Mouse (Mus musculus): Measurements from ENCODE around the gene Prss38. TPM values are rescaled to one million over a fixed set of nuclear protein-coding genes. Genes with fewer than 3 reads are reported as not detected.

The Prss38 gene
- polyA plus RNA-seq, 1 experiment from 2014 or later = not detected

DNA sequence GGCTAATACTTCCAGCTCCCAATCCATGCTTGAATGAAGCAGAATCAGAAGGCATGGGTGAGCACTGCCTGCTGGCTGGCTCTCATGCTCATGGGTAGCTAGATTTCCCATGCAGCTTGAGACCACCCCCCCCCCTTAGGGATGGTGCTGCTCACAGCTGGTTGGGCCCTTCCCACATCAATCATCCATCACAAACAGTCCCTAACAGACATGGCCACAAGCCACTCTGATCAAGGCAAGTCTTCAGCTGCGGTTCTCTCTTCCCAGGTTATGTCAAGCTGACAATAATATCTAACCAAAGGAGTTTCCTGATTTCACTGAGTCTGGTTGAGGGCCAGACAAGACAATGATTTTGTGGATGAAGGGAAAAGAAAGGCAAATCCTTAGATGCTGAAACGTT, 25.4 kb upstream of the Prss38 start:
- no peak overlapping the region for H3K9ac ChIP-seq (ENCODE audit: low read length)
- H3K27me3 ChIP-seq (ENCODE audit: control insufficient read depth, insufficient read depth, low read length) = no peaks in the 10 kb centered on the region
- no peak overlapping the region for H3K4me2 ChIP-seq (ENCODE audit: low read depth, low read length)
- no peaks in the 10 kb centered on the region; the same call in 1 of the 2 replicates for H3K36me3 ChIP-seq (ENCODE audit: control insufficient read depth, insufficient read depth)
- H3K27ac ChIP-seq (ENCODE audit: low read length) = no peak overlapping the region
- 73% methylated on average over 2 of the region's 2 CpGs for WGBS
- H3K4me1 ChIP-seq (ENCODE audit: control insufficient read depth, insufficient read depth, low read length) = peaks cover 6% of the 10 kb centered on the region
- H3K9me3 ChIP-seq (replicated peaks; ENCODE audit: control insufficient read depth, low read length) = no peaks in the 10 kb centered on the region
- ATAC-seq (replicated peaks; ENCODE audit: extremely low read depth, insufficient read depth, low FRiP score) = no peak
- no peak overlapping the region for H3K4me3 ChIP-seq (ENCODE audit: low read length)

DNA sequence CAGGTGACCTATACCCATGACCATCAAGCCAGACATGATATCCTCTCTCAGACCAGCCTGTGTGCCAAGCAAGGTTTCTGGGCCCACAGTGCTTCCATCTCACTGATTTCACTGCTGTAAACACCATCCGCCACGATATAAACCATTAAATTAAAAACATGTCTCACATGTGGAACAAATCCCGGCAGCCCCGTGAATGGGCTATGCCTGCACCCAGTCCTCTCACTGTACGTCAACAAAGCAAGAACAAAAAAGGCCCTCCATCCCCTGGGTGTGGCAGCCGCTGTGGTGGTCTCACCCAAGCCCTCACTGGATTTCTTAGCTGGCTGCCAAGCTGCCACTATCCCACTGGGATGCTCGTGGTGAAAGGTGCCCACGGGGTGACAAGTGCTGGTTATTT, 24.4 kb upstream of the Prss38 start:
- H3K4me2 ChIP-seq (ENCODE audit: low read depth, low read length) = no peak overlapping the region
- H3K27me3 ChIP-seq (ENCODE audit: control insufficient read depth, insufficient read depth, low read length) = no peaks in the 10 kb centered on the region
- 0 out of 2 replicates have a peak, but pooled peaks cover 1% of the 10 kb centered on the region for H3K9me3 ChIP-seq (replicated peaks; ENCODE audit: control insufficient read depth, low read length)
- ATAC-seq (replicated peaks; ENCODE audit: extremely low read depth, insufficient read depth, low FRiP score) = no peak
- peaks cover 6% of the 10 kb centered on the region for H3K4me1 ChIP-seq (ENCODE audit: control insufficient read depth, insufficient read depth, low read length)
- no peak overlapping the region for H3K4me3 ChIP-seq (ENCODE audit: low read length)
- 72% methylated on average over 8 of the region's 8 CpGs for WGBS
- no peaks in the 10 kb centered on the region; the same call in 1 of the 2 replicates for H3K36me3 ChIP-seq (ENCODE audit: control insufficient read depth, insufficient read depth)
- no peak overlapping the region for H3K27ac ChIP-seq (ENCODE audit: low read length)
- H3K9ac ChIP-seq (ENCODE audit: low read length) = no peak overlapping the region

DNA sequence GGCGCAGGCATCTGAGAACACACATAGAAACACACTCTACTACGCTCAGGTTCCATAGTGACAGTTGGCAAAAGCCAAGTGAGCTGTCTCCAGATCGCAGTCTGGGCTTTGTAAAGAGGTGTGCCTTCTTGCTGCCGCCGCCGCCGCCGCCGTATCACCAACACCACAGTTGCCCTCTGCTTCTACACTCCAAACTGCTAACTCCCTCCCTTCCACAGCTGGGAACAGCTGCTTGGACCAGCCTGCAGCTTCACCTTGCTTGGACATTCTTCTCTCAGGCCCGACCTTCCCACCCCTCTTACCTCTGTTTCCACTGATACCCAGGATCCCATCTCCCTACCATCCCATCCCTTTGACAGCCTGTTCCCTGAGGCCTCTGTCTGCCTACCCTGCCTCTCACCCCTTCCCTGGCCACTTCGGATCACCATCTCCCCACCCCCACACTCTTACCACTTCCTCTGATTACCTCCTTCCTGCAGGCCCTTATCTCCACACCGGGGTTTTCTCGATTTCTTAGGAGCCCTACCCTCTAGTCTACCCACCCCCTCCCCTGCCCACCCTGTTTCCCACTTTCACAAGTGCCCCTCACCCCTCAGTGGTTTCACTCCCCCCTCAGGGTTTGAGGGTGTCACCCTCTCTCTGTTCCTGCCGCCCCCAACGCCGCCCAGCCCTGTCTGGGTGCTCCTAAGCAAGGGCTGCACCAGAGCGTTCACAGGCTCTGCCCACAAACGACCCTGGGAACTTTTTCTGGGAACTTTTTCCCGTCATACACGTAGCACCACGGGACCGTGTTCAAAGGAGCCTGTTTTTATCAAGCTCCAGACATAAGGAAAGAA, 22.3 kb upstream of the Prss38 start:
- Histone ChIP-seq H3K36me3 (ENCODE audit: control insufficient read depth, insufficient read depth) (no peaks in the 10 kb centered on the region; the same call in 1 of the 2 replicates), H3K4me1 (ENCODE audit: control insufficient read depth, insufficient read depth, low read length) (peaks cover 6% of the 10 kb centered on the region), H3K9me3 (replicated peaks; ENCODE audit: control insufficient read depth, low read length) (0 out of 2 replicates have a peak, but pooled peaks cover 2% of the 10 kb centered on the region), H3K9ac (ENCODE audit: low read length) (peak overlapping the region; percentile 3; the same call in 1 of the 2 replicates), H3K27me3 (ENCODE audit: control insufficient read depth, insufficient read depth, low read length) (no peaks in the 10 kb centered on the region), H3K4me2 (ENCODE audit: low read depth, low read length) (peak overlapping the region; percentile 40), H3K27ac (ENCODE audit: low read length) (peak overlapping the region; percentile 64), H3K4me3 (ENCODE audit: low read length) (no peak overlapping the region; the same call in 1 of the 2 replicates)
- 23% methylated on average over 22 of the region's 22 CpGs for WGBS
- ATAC-seq (replicated peaks; ENCODE audit: extremely low read depth, insufficient read depth, low FRiP score) = peak; percentile 53

DNA sequence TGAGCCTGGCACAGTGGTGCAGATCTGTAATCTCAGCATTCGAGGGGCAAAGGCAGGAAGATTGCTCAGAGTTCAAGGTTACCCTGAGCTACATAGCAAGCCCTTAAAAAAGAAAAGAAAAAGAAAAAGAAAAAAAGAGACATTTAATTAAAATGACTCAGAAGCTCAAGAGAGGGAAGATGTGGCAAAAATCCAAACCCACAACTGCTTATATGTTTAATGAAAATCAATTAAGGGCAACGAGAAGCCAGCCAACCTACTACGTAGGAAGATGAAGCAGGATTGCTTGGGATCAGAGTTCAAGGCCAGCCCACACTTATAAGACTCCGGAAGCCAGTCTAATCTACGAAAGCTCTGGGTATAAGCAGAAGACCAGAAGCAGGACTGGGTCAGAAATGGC, 19.0 kb upstream of the Prss38 start:
- no peak for ATAC-seq (replicated peaks; ENCODE audit: extremely low read depth, insufficient read depth, low FRiP score)
- Histone ChIP-seq H3K9ac (ENCODE audit: low read length) (no peak overlapping the region), H3K27ac (ENCODE audit: low read length) (no peak overlapping the region), H3K4me3 (ENCODE audit: low read length) (no peak overlapping the region), H3K36me3 (ENCODE audit: control insufficient read depth, insufficient read depth) (no peaks in the 10 kb centered on the region), H3K4me2 (ENCODE audit: low read depth, low read length) (no peak overlapping the region), H3K4me1 (ENCODE audit: control insufficient read depth, insufficient read depth, low read length) (peaks cover 6% of the 10 kb centered on the region), H3K9me3 (replicated peaks; ENCODE audit: control insufficient read depth, low read length) (0 out of 2 replicates have a peak, but pooled peaks cover 2% of the 10 kb centered on the region), H3K27me3 (ENCODE audit: control insufficient read depth, insufficient read depth, low read length) (no peaks in the 10 kb centered on the region)
- WGBS = 79% methylated on average over 5 of the region's 5 CpGs

DNA sequence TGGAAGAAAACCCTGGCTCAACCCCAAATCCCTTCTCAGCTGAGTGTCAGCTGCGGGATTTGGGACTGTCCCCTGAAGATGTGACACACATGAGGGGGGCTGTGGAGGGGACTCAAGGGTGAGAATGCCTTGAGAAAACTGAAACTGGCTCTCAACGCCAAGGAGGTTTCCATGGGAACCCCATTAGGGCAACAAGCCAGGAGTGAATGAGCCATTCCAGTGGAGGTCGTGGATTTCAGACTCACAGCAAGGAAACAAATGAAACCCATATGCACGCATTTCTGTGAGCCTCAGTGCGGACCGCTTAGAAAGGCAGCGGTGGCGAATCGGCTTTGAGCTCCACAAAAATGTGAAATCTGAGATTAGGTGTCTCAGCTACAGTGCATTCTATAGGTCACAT, 18.1 kb upstream of the Prss38 start:
- Histone ChIP-seq H3K4me1 (ENCODE audit: control insufficient read depth, insufficient read depth, low read length) (peaks cover 6% of the 10 kb centered on the region), H3K9ac (ENCODE audit: low read length) (no peak overlapping the region), H3K36me3 (ENCODE audit: control insufficient read depth, insufficient read depth) (no peaks in the 10 kb centered on the region), H3K9me3 (replicated peaks; ENCODE audit: control insufficient read depth, low read length) (0 out of 2 replicates have a peak, but pooled peaks cover 2% of the 10 kb centered on the region), H3K27ac (ENCODE audit: low read length) (no peak overlapping the region), H3K4me2 (ENCODE audit: low read depth, low read length) (no peak overlapping the region), H3K4me3 (ENCODE audit: low read length) (no peak overlapping the region), H3K27me3 (ENCODE audit: control insufficient read depth, insufficient read depth, low read length) (no peaks in the 10 kb centered on the region)
- 45% methylated on average over 9 of the region's 9 CpGs for WGBS
- ATAC-seq (replicated peaks; ENCODE audit: extremely low read depth, insufficient read depth, low FRiP score) = no peak

DNA sequence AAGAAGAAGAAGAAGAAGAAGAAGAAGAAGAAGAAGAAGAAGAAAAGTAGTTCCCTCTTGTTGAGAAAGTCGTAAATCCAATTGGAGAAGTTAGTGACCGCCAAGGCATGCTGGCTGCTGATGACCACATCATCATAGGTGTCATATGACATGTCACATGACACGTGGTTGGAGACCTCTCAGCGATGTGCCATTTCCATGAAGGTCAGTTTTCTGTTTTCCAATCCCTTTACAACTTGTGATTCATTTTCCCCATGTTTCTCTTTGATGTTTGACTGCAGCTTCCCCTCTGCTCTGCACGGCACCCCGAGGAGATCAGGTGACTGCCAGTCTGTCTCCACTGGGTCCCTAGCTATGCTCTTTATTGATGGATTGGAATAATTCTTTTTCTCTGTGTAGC, 16.8 kb upstream of the Prss38 start:
- Histone ChIP-seq H3K4me3 (ENCODE audit: low read length) (no peak overlapping the region), H3K4me2 (ENCODE audit: low read depth, low read length) (no peak overlapping the region), H3K27me3 (ENCODE audit: control insufficient read depth, insufficient read depth, low read length) (no peaks in the 10 kb centered on the region), H3K4me1 (ENCODE audit: control insufficient read depth, insufficient read depth, low read length) (no peaks in the 10 kb centered on the region; the same call in 1 of the 2 replicates), H3K36me3 (ENCODE audit: control insufficient read depth, insufficient read depth) (no peaks in the 10 kb centered on the region), H3K9me3 (replicated peaks; ENCODE audit: control insufficient read depth, low read length) (0 out of 2 replicates have a peak, but pooled peaks cover 2% of the 10 kb centered on the region), H3K27ac (ENCODE audit: low read length) (no peak overlapping the region), H3K9ac (ENCODE audit: low read length) (no peak overlapping the region)
- 63% methylated on average over 6 of the region's 6 CpGs for WGBS
- no peak for ATAC-seq (replicated peaks; ENCODE audit: extremely low read depth, insufficient read depth, low FRiP score)

DNA sequence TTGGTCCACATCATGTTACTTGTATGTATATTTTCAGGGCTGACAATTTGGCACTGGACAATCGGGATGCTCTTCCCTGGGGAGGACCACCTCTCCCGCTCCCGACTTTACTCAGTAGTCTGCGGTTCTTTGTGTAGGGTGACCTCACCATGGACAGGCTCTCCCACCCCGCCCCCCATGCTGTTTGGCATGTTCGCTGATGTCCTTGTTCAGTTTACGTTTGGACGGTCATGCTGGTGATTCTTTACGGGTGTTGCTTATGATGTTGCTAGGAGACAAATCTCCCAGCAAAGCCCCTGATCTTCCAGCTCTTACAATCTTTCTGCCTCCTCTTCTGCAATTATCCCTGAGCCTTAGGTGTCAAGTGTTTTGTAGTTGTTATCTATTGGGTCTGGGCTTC, 15.0 kb upstream of the Prss38 start:
- Histone ChIP-seq H3K9me3 (replicated peaks; ENCODE audit: control insufficient read depth, low read length) (0 out of 2 replicates have a peak, but pooled peaks cover 2% of the 10 kb centered on the region), H3K4me3 (ENCODE audit: low read length) (no peak overlapping the region), H3K4me1 (ENCODE audit: control insufficient read depth, insufficient read depth, low read length) (peaks cover 2% of the 10 kb centered on the region), H3K27me3 (ENCODE audit: control insufficient read depth, insufficient read depth, low read length) (no peaks in the 10 kb centered on the region), H3K27ac (ENCODE audit: low read length) (no peak overlapping the region), H3K9ac (ENCODE audit: low read length) (no peak overlapping the region), H3K4me2 (ENCODE audit: low read depth, low read length) (no peak overlapping the region), H3K36me3 (ENCODE audit: control insufficient read depth, insufficient read depth) (no peaks in the 10 kb centered on the region)
- no peak for ATAC-seq (replicated peaks; ENCODE audit: extremely low read depth, insufficient read depth, low FRiP score)
- WGBS = 53% methylated on average over 9 of the region's 9 CpGs

DNA sequence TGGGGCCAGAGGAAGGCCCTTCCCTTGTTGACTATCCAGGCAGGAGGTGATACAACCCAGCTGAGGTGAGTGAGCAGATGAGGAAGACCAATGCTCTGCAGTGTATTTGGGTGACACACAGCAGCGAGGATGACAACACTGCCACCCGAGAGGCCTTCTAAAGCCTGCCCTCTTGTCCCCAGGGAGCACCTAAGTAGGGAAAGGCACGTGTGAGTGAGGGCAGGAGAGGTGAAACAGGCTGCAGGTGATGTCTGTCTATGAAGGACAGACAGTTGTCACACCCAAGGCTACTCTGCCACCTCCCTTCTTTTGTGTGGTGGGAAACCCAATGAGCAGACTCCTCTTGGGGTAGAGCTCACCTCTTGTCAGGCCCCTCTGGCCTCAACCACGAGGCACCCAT, 14.2 kb upstream of the Prss38 start:
- no peak for ATAC-seq (replicated peaks; ENCODE audit: extremely low read depth, insufficient read depth, low FRiP score)
- Histone ChIP-seq H3K36me3 (ENCODE audit: control insufficient read depth, insufficient read depth) (no peaks in the 10 kb centered on the region), H3K9ac (ENCODE audit: low read length) (no peak overlapping the region), H3K4me2 (ENCODE audit: low read depth, low read length) (no peak overlapping the region), H3K27me3 (ENCODE audit: control insufficient read depth, insufficient read depth, low read length) (no peaks in the 10 kb centered on the region), H3K27ac (ENCODE audit: low read length) (no peak overlapping the region), H3K4me1 (ENCODE audit: control insufficient read depth, insufficient read depth, low read length) (peaks cover 10% of the 10 kb centered on the region), H3K4me3 (ENCODE audit: low read length) (no peak overlapping the region), H3K9me3 (replicated peaks; ENCODE audit: control insufficient read depth, low read length) (no peaks in the 10 kb centered on the region)
- WGBS = 65% methylated on average over 4 of the region's 4 CpGs

DNA sequence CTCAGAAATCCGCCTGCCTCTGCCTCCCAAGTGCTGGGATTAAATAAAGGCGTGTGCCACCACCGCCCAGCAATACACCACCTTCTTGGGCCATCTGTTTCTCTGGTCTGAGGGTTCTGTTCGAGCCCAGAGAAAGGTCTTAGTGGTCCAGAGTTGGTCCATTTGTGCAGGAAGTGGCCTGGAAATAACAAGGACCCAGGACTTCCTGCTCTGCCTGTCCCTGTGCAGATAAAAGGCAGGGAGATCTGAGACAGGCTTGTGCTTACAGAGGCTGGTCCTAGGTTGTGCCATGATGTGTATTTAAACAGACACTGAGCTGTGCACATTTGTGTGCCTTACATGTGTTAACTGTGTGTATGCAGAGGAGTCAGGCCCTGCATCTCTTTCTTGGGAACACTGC, 13.3 kb upstream of the Prss38 start:
- no peak overlapping the region for H3K27ac ChIP-seq (ENCODE audit: low read length)
- 84% methylated on average over 4 of the region's 4 CpGs for WGBS

More for the DNA sequence above, 13.3 kb upstream of the Prss38 start:
- no peaks in the 10 kb centered on the region for H3K9me3 ChIP-seq (replicated peaks; ENCODE audit: control insufficient read depth, low read length)
- ATAC-seq (replicated peaks; ENCODE audit: extremely low read depth, insufficient read depth, low FRiP score) = no peak
- no peak overlapping the region for H3K9ac ChIP-seq (ENCODE audit: low read length)
- no peaks in the 10 kb centered on the region for H3K36me3 ChIP-seq (ENCODE audit: control insufficient read depth, insufficient read depth)
- H3K4me3 ChIP-seq (ENCODE audit: low read length) = no peak overlapping the region
- H3K27me3 ChIP-seq (ENCODE audit: control insufficient read depth, insufficient read depth, low read length) = no peaks in the 10 kb centered on the region
- H3K4me2 ChIP-seq (ENCODE audit: low read depth, low read length) = no peak overlapping the region
- H3K4me1 ChIP-seq (ENCODE audit: control insufficient read depth, insufficient read depth, low read length) = peaks cover 18% of the 10 kb centered on the region

All from heart, embryonic 16.5 days (tissue).